Mouse (Mus musculus): ENCODE results near the gene Zscan4-ps3. TPM values are rescaled to one million over a fixed set of nuclear protein-coding genes. Genes with fewer than 3 reads are reported as not detected.
"Not testable (repeated sequence)": the region's sequence is repeated elsewhere in the genome, so short reads cannot be mapped to it uniquely, and the experiment has no call there.

The Zscan4-ps3 gene
- not detected in 2 replicates for polyA plus RNA-seq (2012; rRNA removed)
- polyA plus RNA-seq (2014; fragmentation: Nextera tagmentation; extraction: Ambion mirVana) = not detected in 2 replicates

DNA sequence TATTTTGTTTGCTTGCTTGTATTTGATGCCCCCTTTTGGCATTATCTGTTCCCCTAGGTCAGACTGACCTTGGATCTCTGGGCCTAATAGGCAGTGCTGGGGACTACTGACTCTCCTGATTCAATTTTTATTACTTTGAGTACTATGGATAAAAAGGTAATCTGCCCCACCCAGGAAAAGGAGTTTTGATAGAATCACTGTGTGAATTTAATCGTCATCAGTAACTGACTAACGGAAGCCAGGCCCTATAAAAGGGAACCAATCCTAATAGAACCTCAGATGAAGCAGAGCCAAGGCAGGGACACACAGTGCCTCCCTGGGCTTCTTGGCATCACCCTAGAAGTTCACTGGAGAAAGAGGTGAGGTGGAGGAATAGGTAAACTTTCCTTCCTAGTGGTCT is at the start of gene Zscan4-ps3:
Gene Zscan4-ps3, plus strand, starts transcription at position 301 of the 400 bp plus-strand sequence.
- H3K9me3 ChIP-seq (ENCODE audit: control insufficient read depth, low read length); H3K4me3 ChIP-seq (ENCODE audit: insufficient read depth in 1 of 2, low read depth in 2 of 2, low read length in 2 of 2); ATAC-seq (ENCODE audit: insufficient read depth); H3K27ac ChIP-seq; H3K9ac ChIP-seq (replicated peaks); DNase-seq (ENCODE audit: low read depth in 3 of 3, low spot score in 3 of 3); H3K4me2 ChIP-seq (ENCODE audit: low read depth); H3K4me1 ChIP-seq (replicated peaks; ENCODE audit: control insufficient read depth in 2 of 2, insufficient read depth in 2 of 2, low read length in 1 of 2); H3K36me3 ChIP-seq (replicated peaks; ENCODE audit: control insufficient read depth, insufficient read depth, low read depth); H3K27me3 ChIP-seq (ENCODE audit: control insufficient read depth, insufficient read depth, low read length): not testable (repeated sequence)
- 59% methylated on average over 2 of the region's 2 CpGs for WGBS (ENCODE audit: insufficient replicate concordance)

DNA sequence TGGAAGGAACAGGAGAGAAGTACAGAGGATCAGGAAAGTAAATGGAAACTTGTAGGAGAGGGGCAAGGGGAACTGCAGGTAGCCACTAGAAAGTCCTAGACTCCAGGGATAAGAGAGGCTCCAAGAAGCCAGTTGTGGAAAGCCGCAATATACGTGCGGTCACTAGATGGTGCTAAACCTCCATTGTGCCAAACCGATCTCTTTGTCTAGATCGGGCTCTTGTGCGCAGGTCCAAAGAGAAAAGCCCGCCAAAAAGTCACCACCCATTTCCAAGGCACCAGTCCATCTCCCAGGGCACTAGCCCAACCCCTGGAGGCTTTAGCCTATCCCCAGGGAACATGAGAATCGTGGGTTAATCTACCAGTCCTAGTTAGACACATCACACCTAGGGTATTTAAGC is 8.0 kb downstream of the Zscan4-ps3 start:
- H3K9me3 ChIP-seq (ENCODE audit: control insufficient read depth, low read length); ATAC-seq (ENCODE audit: insufficient read depth); H3K4me2 ChIP-seq (ENCODE audit: low read depth); H3K27ac ChIP-seq; H3K9ac ChIP-seq (replicated peaks); H3K36me3 ChIP-seq (replicated peaks; ENCODE audit: control insufficient read depth, insufficient read depth, low read depth); DNase-seq (ENCODE audit: low read depth in 3 of 3, low spot score in 3 of 3); H3K4me3 ChIP-seq (ENCODE audit: insufficient read depth in 1 of 2, low read depth in 2 of 2, low read length in 2 of 2); H3K4me1 ChIP-seq (replicated peaks; ENCODE audit: control insufficient read depth in 2 of 2, insufficient read depth in 2 of 2, low read length in 1 of 2); H3K27me3 ChIP-seq (ENCODE audit: control insufficient read depth, insufficient read depth, low read length): not testable (repeated sequence)
- peak; percentile 35; the same call in 1 of the 2 replicates for TF ChIP-seq CTCF (IDR thresholded peaks at IDR 0.05; ENCODE audit: low read depth)
- WGBS (ENCODE audit: insufficient replicate concordance) = 12% methylated on average over 8 of the region's 8 CpGs

Other genes starting within 250 kb of the Zscan4-ps3 start
- not detected in 2 replicates for gene Zscan4f, start 211.4 kb upstream of the Zscan4-ps3 start, polyA plus RNA-seq (2012; rRNA removed)
- gene Zscan4f, start 211.4 kb upstream of the Zscan4-ps3 start, polyA plus RNA-seq (2014; fragmentation: Nextera tagmentation; extraction: Ambion mirVana) = not detected in 2 replicates
- gene Zscan4-ps2, start 95.0 kb upstream of the Zscan4-ps3 start, polyA plus RNA-seq (2012; rRNA removed) = not detected in 2 replicates
- not detected in 2 replicates for gene Zscan4-ps2, start 95.0 kb upstream of the Zscan4-ps3 start, polyA plus RNA-seq (2014; fragmentation: Nextera tagmentation; extraction: Ambion mirVana)
- gene Vmn1r72, start 70.8 kb downstream of the Zscan4-ps3 start, polyA plus RNA-seq (2012; rRNA removed) = not detected in 2 replicates
- gene Vmn1r72, start 70.8 kb downstream of the Zscan4-ps3 start, polyA plus RNA-seq (2014; fragmentation: Nextera tagmentation; extraction: Ambion mirVana) = not detected in 2 replicates
- not detected in 2 replicates for gene Vmn1r73, start 121.0 kb downstream of the Zscan4-ps3 start, polyA plus RNA-seq (2012; rRNA removed)
- not detected in 2 replicates for gene Vmn1r73, start 121.0 kb downstream of the Zscan4-ps3 start, polyA plus RNA-seq (2014; fragmentation: Nextera tagmentation; extraction: Ambion mirVana)
- not detected in 2 replicates for gene Vmn1r74, start 224.7 kb downstream of the Zscan4-ps3 start, polyA plus RNA-seq (2012; rRNA removed)
- gene Vmn1r74, start 224.7 kb downstream of the Zscan4-ps3 start, polyA plus RNA-seq (2014; fragmentation: Nextera tagmentation; extraction: Ambion mirVana) = not detected in 2 replicates